Mouse (Mus musculus) adrenal gland (tissue): Measurements from ENCODE around the gene Zfp771.

Experiments used
- intact Hi-C: fragments of 180-260 bp; cut with DNase I; formaldehyde crosslinking; loops from one replicate; pipeline ENCODE4 v1.15.1; 2025

Zfp771 gene

GRCm38 (mm10) chr7:127282190-127282589, 38.1 kb downstream of the Zfp771 start:
- intact Hi-C loops: no loop called here

GRCm38 (mm10) chr7:127285154-127285553, 41.1 kb downstream of the Zfp771 start:
- intact Hi-C loops: no loop called here

DNA sequence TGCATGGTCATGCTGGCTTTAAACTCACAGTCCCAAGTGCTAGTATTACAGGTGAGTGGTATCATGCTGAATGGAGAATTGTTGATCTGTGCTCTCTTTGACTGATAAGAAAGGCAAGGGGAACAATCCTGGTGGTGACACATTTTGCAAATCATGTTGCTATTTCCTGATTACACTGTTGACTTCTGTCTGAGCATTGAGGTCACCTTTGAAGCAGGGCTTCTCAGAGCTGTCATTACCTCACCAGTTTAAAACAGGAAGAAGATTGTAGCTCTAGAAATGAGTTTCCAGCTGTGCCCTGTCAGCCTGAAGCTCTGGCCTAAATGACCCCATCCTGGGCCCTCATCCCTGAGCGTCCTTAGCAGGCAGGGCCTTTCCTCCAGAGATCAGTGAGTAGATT, 43.9 kb downstream of the Zfp771 start:
- intact Hi-C loops: no loop called here

- intact Hi-C loops: no loop called here
Measured at GRCm38 (mm10) chr7:127289306-127289705, 45.2 kb downstream of the Zfp771 start.

- intact Hi-C loops: no loop called here
Measured at GRCm38 (mm10) chr7:127290142-127290541, 46.1 kb downstream of the Zfp771 start.

GRCm38 (mm10) chr7:127296098-127296497, 52.0 kb downstream of the Zfp771 start, which contains the start of gene Itgal:
Itgal (plus strand) TSS chr7:127296260.
- intact Hi-C loops: no loop called here

DNA sequence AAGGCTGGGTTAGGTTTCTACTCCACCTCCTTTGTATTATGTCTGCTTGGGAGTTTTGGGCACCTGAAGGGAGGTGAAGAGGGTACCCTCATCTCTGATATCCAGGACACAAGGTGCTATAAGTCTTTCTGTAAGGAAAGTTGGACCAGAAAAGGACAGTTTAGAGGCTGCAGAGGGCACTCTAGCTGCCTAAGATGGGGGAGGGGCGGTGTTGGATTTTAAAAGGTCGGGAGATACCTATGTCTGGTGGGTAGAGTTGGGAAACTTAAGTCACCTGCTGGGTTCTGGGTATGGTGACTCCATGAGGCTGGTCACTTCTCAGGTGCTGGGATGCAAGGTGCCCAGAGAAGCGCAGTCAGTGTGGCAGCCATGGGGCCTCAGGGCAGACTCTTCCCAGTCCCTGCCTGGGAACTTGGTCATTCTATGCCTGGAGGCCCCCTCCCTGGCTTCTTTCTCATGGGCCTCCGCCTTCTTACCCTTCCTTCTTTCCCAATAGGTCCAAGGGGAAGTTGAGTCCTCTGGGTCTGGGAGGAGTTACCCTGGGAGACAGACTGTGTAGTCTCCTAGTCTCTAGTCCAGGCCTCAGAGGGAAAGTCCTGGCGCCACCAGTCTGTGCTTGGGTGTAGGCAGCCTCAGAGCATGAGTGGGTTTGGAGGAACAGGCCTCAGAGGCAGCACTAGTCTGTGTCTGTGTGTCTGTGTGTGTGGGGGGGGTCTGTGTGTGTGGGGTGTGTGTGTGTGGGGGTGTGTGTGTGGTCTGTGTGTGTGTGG, 52.9 kb downstream of the Zfp771 start:
- intact Hi-C loops: no loop called here

DNA sequence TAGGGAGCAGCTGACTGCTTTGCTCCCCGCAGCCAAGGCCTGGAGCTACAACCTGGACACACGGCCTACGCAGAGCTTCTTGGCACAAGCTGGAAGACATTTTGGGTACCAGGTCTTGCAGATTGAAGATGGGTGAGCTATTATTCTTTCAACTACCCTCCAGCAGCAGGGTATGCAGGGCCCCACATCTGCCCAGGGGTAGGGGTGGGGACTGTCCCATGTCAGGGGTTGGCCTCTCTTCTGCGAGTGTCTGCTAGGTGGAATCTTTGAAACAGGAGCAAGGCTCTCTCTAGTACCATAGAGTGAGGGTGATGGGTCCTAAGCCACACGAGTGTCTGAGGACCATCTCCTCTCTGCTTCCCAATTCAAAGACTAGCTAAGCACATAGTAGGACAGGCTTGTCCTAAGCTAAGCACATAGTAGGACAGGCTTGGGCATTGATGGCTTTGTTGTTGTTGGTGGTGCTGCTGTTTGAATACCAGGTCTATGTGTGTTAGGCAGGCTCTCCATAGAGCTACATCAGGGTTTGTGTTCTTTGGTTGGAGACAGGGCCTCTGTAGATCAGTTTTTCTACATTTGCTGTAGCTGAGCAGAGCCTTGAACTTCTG, 53.6 kb downstream of the Zfp771 start:
- intact Hi-C loops: no loop called here
